Mouse (Mus musculus): ENCODE data around the gene Cdk20. TPM values are rescaled to one million over a fixed set of nuclear protein-coding genes. Genes with fewer than 3 reads are reported as not detected.

Gene Cdk20
- total RNA-seq, 1 experiment = 6.0 TPM

GRCm38 (mm10) chr13:64405550-64405949 lies 26.6 kb upstream of the Cdk20 start:
- Histone ChIP-seq H3K4me3 (ENCODE audit: insufficient read depth in 1 of 2, low read depth in 1 of 2, low read length in 2 of 2, poor library complexity in 1 of 2, severe bottlenecking in 1 of 2) (no peak overlapping the region), H3K9me3 (ENCODE audit: control insufficient read depth, insufficient read depth, low read depth, low read length) (no peaks in the 10 kb centered on the region), H3K27ac (ENCODE audit: insufficient read depth, low read depth, low read length, poor library complexity, severe bottlenecking) (no peak overlapping the region), H3K36me3 (ENCODE audit: control insufficient read depth, insufficient read depth, low read length, poor library complexity, severe bottlenecking) (no peaks in the 10 kb centered on the region), H3K4me1 (ENCODE audit: control insufficient read depth in 2 of 2, insufficient read depth in 2 of 2, low read length in 2 of 2, poor library complexity in 1 of 2) (no peaks in the 10 kb centered on the region), H3K9ac (ENCODE audit: insufficient read depth, low read depth, low read length, poor library complexity, severe bottlenecking) (no peak overlapping the region)
- in situ Hi-C loops (cut with MboI; ENCODE audit: low sequenced_read_pairs in 2 of 2, unreplicated experiment in 2 of 2) = no loop called here
- TF ChIP-seq CHD2 (IDR thresholded peaks at IDR 0.05; ENCODE audit: low read depth, low read length) = no peak
- no peak for DNase-seq (ENCODE audit: low read depth, low spot score)

GRCm38 (mm10) chr13:64407992-64408391 lies 24.1 kb upstream of the Cdk20 start:
- TF ChIP-seq CHD2 (IDR thresholded peaks at IDR 0.05; ENCODE audit: low read depth, low read length) (no peak), MAFK (IDR thresholded peaks at IDR 0.05; ENCODE audit: insufficient read depth, low read depth, low read length) (no peak), HCFC1 (IDR thresholded peaks at IDR 0.05; ENCODE audit: borderline replicate concordance, insufficient read depth, low read length) (no peak), ZNF384 (IDR thresholded peaks at IDR 0.05; ENCODE audit: low read depth, low read length) (no peak), ZC3H11A (IDR thresholded peaks at IDR 0.05; ENCODE audit: borderline replicate concordance, low read depth, low read length) (no peak)
- in situ Hi-C loops (cut with MboI; ENCODE audit: low sequenced_read_pairs in 2 of 2, unreplicated experiment in 2 of 2) = no loop called here

GRCm38 (mm10) chr13:64410604-64411003 lies 21.5 kb upstream of the Cdk20 start:
- Histone ChIP-seq H3K27ac (ENCODE audit: insufficient read depth, low read depth, low read length, poor library complexity, severe bottlenecking) (no peak overlapping the region), H3K9ac (ENCODE audit: insufficient read depth, low read depth, low read length, poor library complexity, severe bottlenecking) (no peak overlapping the region), H3K9me3 (ENCODE audit: control insufficient read depth, insufficient read depth, low read depth, low read length) (no peaks in the 10 kb centered on the region), H3K4me1 (ENCODE audit: control insufficient read depth in 2 of 2, insufficient read depth in 2 of 2, low read length in 2 of 2, poor library complexity in 1 of 2) (no peaks in the 10 kb centered on the region), H3K4me3 (ENCODE audit: insufficient read depth in 1 of 2, low read depth in 1 of 2, low read length in 2 of 2, poor library complexity in 1 of 2, severe bottlenecking in 1 of 2) (no peak overlapping the region), H3K36me3 (ENCODE audit: control insufficient read depth, insufficient read depth, low read length, poor library complexity, severe bottlenecking) (no peaks in the 10 kb centered on the region)
- DNase-seq (ENCODE audit: low read depth, low spot score) = no peak
- in situ Hi-C loops (cut with MboI; ENCODE audit: low sequenced_read_pairs in 2 of 2, unreplicated experiment in 2 of 2) = no loop called here
- no peak for TF ChIP-seq ZNF384 (IDR thresholded peaks at IDR 0.05; ENCODE audit: low read depth, low read length)
- no peak for TF ChIP-seq MAFK (IDR thresholded peaks at IDR 0.05; ENCODE audit: insufficient read depth, low read depth, low read length)
- TF ChIP-seq ZC3H11A (IDR thresholded peaks at IDR 0.05; ENCODE audit: borderline replicate concordance, low read depth, low read length) = no peak
- TF ChIP-seq CHD2 (IDR thresholded peaks at IDR 0.05; ENCODE audit: low read depth, low read length) = no peak
- TF ChIP-seq HCFC1 (IDR thresholded peaks at IDR 0.05; ENCODE audit: borderline replicate concordance, insufficient read depth, low read length) = no peak

More at GRCm38 (mm10) chr13:64407992-64408391, 24.1 kb upstream of the Cdk20 start:
- no peak overlapping the region for H3K9ac ChIP-seq (ENCODE audit: insufficient read depth, low read depth, low read length, poor library complexity, severe bottlenecking)
- no peak overlapping the region for H3K4me3 ChIP-seq (ENCODE audit: insufficient read depth in 1 of 2, low read depth in 1 of 2, low read length in 2 of 2, poor library complexity in 1 of 2, severe bottlenecking in 1 of 2)
- no peak for DNase-seq (ENCODE audit: low read depth, low spot score)
- no peaks in the 10 kb centered on the region for H3K36me3 ChIP-seq (ENCODE audit: control insufficient read depth, insufficient read depth, low read length, poor library complexity, severe bottlenecking)
- H3K27ac ChIP-seq (ENCODE audit: insufficient read depth, low read depth, low read length, poor library complexity, severe bottlenecking) = no peak overlapping the region
- H3K4me1 ChIP-seq (ENCODE audit: control insufficient read depth in 2 of 2, insufficient read depth in 2 of 2, low read length in 2 of 2, poor library complexity in 1 of 2) = no peaks in the 10 kb centered on the region
- H3K9me3 ChIP-seq (ENCODE audit: control insufficient read depth, insufficient read depth, low read depth, low read length) = no peaks in the 10 kb centered on the region

- DNase-seq (ENCODE audit: low read depth, low spot score) = no peak
- Histone ChIP-seq H3K4me1 (ENCODE audit: control insufficient read depth in 2 of 2, insufficient read depth in 2 of 2, low read length in 2 of 2, poor library complexity in 1 of 2) (no peaks in the 10 kb centered on the region), H3K9ac (ENCODE audit: insufficient read depth, low read depth, low read length, poor library complexity, severe bottlenecking) (no peak overlapping the region), H3K4me3 (ENCODE audit: insufficient read depth in 1 of 2, low read depth in 1 of 2, low read length in 2 of 2, poor library complexity in 1 of 2, severe bottlenecking in 1 of 2) (no peak overlapping the region), H3K27ac (ENCODE audit: insufficient read depth, low read depth, low read length, poor library complexity, severe bottlenecking) (no peak overlapping the region), H3K9me3 (ENCODE audit: control insufficient read depth, insufficient read depth, low read depth, low read length) (no peaks in the 10 kb centered on the region), H3K36me3 (ENCODE audit: control insufficient read depth, insufficient read depth, low read length, poor library complexity, severe bottlenecking) (no peaks in the 10 kb centered on the region)
- in situ Hi-C loops (cut with MboI; ENCODE audit: low sequenced_read_pairs in 2 of 2, unreplicated experiment in 2 of 2) = no loop called here
- TF ChIP-seq ZC3H11A (IDR thresholded peaks at IDR 0.05; ENCODE audit: borderline replicate concordance, low read depth, low read length) (no peak), ZNF384 (IDR thresholded peaks at IDR 0.05; ENCODE audit: low read depth, low read length) (no peak), CHD2 (IDR thresholded peaks at IDR 0.05; ENCODE audit: low read depth, low read length) (no peak), HCFC1 (IDR thresholded peaks at IDR 0.05; ENCODE audit: borderline replicate concordance, insufficient read depth, low read length) (no peak), MAFK (IDR thresholded peaks at IDR 0.05; ENCODE audit: insufficient read depth, low read depth, low read length) (no peak)
Measured at GRCm38 (mm10) chr13:64411282-64411681, 20.8 kb upstream of the Cdk20 start.

GRCm38 (mm10) chr13:64412752-64413257 lies 19.3 kb upstream of the Cdk20 start:
- in situ Hi-C loops (cut with MboI; ENCODE audit: low sequenced_read_pairs in 2 of 2, unreplicated experiment in 2 of 2) = no loop called here
- no peak for TF ChIP-seq HCFC1 (IDR thresholded peaks at IDR 0.05; ENCODE audit: borderline replicate concordance, insufficient read depth, low read length)
- no peak for TF ChIP-seq ZNF384 (IDR thresholded peaks at IDR 0.05; ENCODE audit: low read depth, low read length)
- no peak for TF ChIP-seq CHD2 (IDR thresholded peaks at IDR 0.05; ENCODE audit: low read depth, low read length)
- no peak for TF ChIP-seq ZC3H11A (IDR thresholded peaks at IDR 0.05; ENCODE audit: borderline replicate concordance, low read depth, low read length)
- no peak for TF ChIP-seq MAFK (IDR thresholded peaks at IDR 0.05; ENCODE audit: insufficient read depth, low read depth, low read length)
- DNase-seq (ENCODE audit: low read depth, low spot score) = no peak
- Histone ChIP-seq H3K27ac (ENCODE audit: insufficient read depth, low read depth, low read length, poor library complexity, severe bottlenecking) (no peak overlapping the region), H3K9ac (ENCODE audit: insufficient read depth, low read depth, low read length, poor library complexity, severe bottlenecking) (no peak overlapping the region), H3K9me3 (ENCODE audit: control insufficient read depth, insufficient read depth, low read depth, low read length) (no peaks in the 10 kb centered on the region), H3K36me3 (ENCODE audit: control insufficient read depth, insufficient read depth, low read length, poor library complexity, severe bottlenecking) (no peaks in the 10 kb centered on the region), H3K4me3 (ENCODE audit: insufficient read depth in 1 of 2, low read depth in 1 of 2, low read length in 2 of 2, poor library complexity in 1 of 2, severe bottlenecking in 1 of 2) (no peak overlapping the region), H3K4me1 (ENCODE audit: control insufficient read depth in 2 of 2, insufficient read depth in 2 of 2, low read length in 2 of 2, poor library complexity in 1 of 2) (no peaks in the 10 kb centered on the region)

Measured in ES-E14 (cell line).